In genomic region chr11:77981609-77982440, GRCm38 (mm10) we compare ENCODE assay signal across 8 mouse cellular contexts. TPM values are rescaled to one million over a fixed set of nuclear protein-coding genes. Genes with fewer than 3 reads are reported as not detected.
DNase-seq lines count a peak whose midpoint lies in the region; ATAC-seq and TF ChIP-seq lines count a peak whose summit lies in the region.

No protein-coding gene starts in this region.

- peaks cover 12% of the 10 kb centered on the region for H3K27me3 ChIP-seq in embryonic facial prominence, embryonic 13.5 days
- H3K27me3 ChIP-seq in kidney, adult 2 months (replicated peaks; ENCODE audit: control insufficient read depth, insufficient read depth, low read length) = no peaks in the 10 kb centered on the region
- H3K27me3 ChIP-seq in limb, embryonic 12.5 days = peaks cover 19% of the 10 kb centered on the region
- no peaks in the 10 kb centered on the region for H3K27me3 ChIP-seq in midbrain, embryonic 15.5 days (replicated peaks)
- no peaks in the 10 kb centered on the region for H3K27me3 ChIP-seq in spleen, adult 2 months (ENCODE audit: control insufficient read depth, insufficient read depth, low read length)

- ATAC-seq in embryonic facial prominence, embryonic 13.5 days (ENCODE audit: insufficient number of reproducible peaks, insufficient read depth, low FRiP score, low TSS enrichment, low read depth) = peak; percentile 79
- ATAC-seq in limb, embryonic 12.5 days (ENCODE audit: insufficient number of reproducible peaks, insufficient read depth, low FRiP score, low TSS enrichment, low read depth) = peak; percentile 89
- ATAC-seq in midbrain, embryonic 15.5 days (replicated peaks) = peak; percentile 93

- H3K9ac ChIP-seq in embryonic facial prominence, embryonic 13.5 days = peak overlapping the region; percentile 61
- no peak overlapping the region for H3K9ac ChIP-seq in limb, embryonic 12.5 days (replicated peaks)
- peak overlapping the region; percentile 53 for H3K9ac ChIP-seq in midbrain, embryonic 15.5 days

- peaks cover 6% of the 10 kb centered on the region for H3K36me3 ChIP-seq in embryonic facial prominence, embryonic 13.5 days
- no peaks in the 10 kb centered on the region for H3K36me3 ChIP-seq in kidney, adult 2 months (ENCODE audit: control insufficient read depth, insufficient read depth, low read length)
- H3K36me3 ChIP-seq in limb, embryonic 12.5 days = peaks cover 6% of the 10 kb centered on the region
- H3K36me3 ChIP-seq in midbrain, embryonic 15.5 days (replicated peaks) = 0 out of 2 replicates have a peak, but pooled peaks cover 6% of the 10 kb centered on the region
- no peaks in the 10 kb centered on the region for H3K36me3 ChIP-seq in spleen, adult 2 months (ENCODE audit: control insufficient read depth, insufficient read depth, low read length)

- H3K4me2 ChIP-seq in embryonic facial prominence, embryonic 13.5 days = peak overlapping the region; percentile 85
- peak overlapping the region; percentile 54 for H3K4me2 ChIP-seq in limb, embryonic 12.5 days
- H3K4me2 ChIP-seq in midbrain, embryonic 15.5 days = peak overlapping the region; percentile 95

- TF ChIP-seq CTCF in kidney, adult 2 months (conservative IDR thresholded peaks at IDR 0.05; ENCODE audit: insufficient read depth, insufficient read length, low read depth, low read length) = no peak
- no peak for TF ChIP-seq CTCF in spleen, adult 2 months (IDR thresholded peaks at IDR 0.05; ENCODE audit: extremely low read depth, insufficient read depth, insufficient read length, insufficient replicate concordance)

- under 1% methylated on average over 29 of the region's 29 CpGs for WGBS in embryonic facial prominence, embryonic 13.5 days
- WGBS in kidney, adult 2 months = 0% methylated on average over 29 of the region's 29 CpGs
- WGBS in limb, embryonic 12.5 days = under 1% methylated on average over 29 of the region's 29 CpGs
- WGBS in midbrain, embryonic 15.5 days = under 1% methylated on average over 29 of the region's 29 CpGs
- WGBS in spleen, adult 2 months = under 1% methylated on average over 29 of the region's 29 CpGs

- peak; percentile 100 for DNase-seq in 3T3-L1 (ENCODE audit: low read depth, low spot score)
- DNase-seq in adrenal gland, postnatal 36 days = peak; percentile 92 to 93
- DNase-seq in heart, adult 18-20 months = peak; percentile 96 to 99
- DNase-seq in kidney, adult 2 months = peak; percentile 99
- peak; percentile 94 to 100 for DNase-seq in spleen, adult 2 months (ENCODE audit: low read depth in 1 of 2, low spot score in 2 of 2)

- H3K9me3 ChIP-seq in embryonic facial prominence, embryonic 13.5 days = no peaks in the 10 kb centered on the region
- H3K9me3 ChIP-seq in limb, embryonic 12.5 days = no peaks in the 10 kb centered on the region
- no peaks in the 10 kb centered on the region for H3K9me3 ChIP-seq in midbrain, embryonic 15.5 days

- peak overlapping the region; percentile 96 for H3K27ac ChIP-seq in embryonic facial prominence, embryonic 13.5 days
- H3K27ac ChIP-seq in kidney, adult 2 months (ENCODE audit: insufficient read depth, low read depth, low read length) = peak overlapping the region; percentile 94
- H3K27ac ChIP-seq in limb, embryonic 12.5 days = peak overlapping the region; percentile 95
- H3K27ac ChIP-seq in midbrain, embryonic 15.5 days = peak overlapping the region; percentile 99
- peak overlapping the region; percentile 99 for H3K27ac ChIP-seq in spleen, adult 2 months (ENCODE audit: insufficient read depth, low read length)

- TF ChIP-seq POLR2A in kidney, adult 2 months (IDR thresholded peaks at IDR 0.05; ENCODE audit: low read depth, low read length) = no peak
- TF ChIP-seq POLR2A in spleen, adult 2 months (IDR thresholded peaks at IDR 0.05; ENCODE audit: low read depth, low read length) = peak; percentile 69

- H3K4me3 ChIP-seq in embryonic facial prominence, embryonic 13.5 days = peak overlapping the region; percentile 98
- H3K4me3 ChIP-seq in kidney, adult 2 months (ENCODE audit: insufficient read depth, low read depth, low read length) = peak overlapping the region; percentile 65
- H3K4me3 ChIP-seq in limb, embryonic 12.5 days (replicated peaks) = peak overlapping the region; percentile 100
- H3K4me3 ChIP-seq in midbrain, embryonic 15.5 days = peak overlapping the region; percentile 70
- peak overlapping the region; percentile 76 for H3K4me3 ChIP-seq in spleen, adult 2 months (ENCODE audit: extremely low read depth, insufficient read depth, insufficient read length)

- H3K4me1 ChIP-seq in embryonic facial prominence, embryonic 13.5 days = peaks cover 12% of the 10 kb centered on the region
- peaks cover 6% of the 10 kb centered on the region; the same call in 1 of the 2 replicates for H3K4me1 ChIP-seq in kidney, adult 2 months (ENCODE audit: control insufficient read depth, insufficient read depth, low read length)
- H3K4me1 ChIP-seq in limb, embryonic 12.5 days (replicated peaks) = peaks cover 19% of the 10 kb centered on the region
- H3K4me1 ChIP-seq in midbrain, embryonic 15.5 days = peaks cover 30% of the 10 kb centered on the region
- peaks cover 7% of the 10 kb centered on the region; the same call in 1 of the 2 replicates for H3K4me1 ChIP-seq in spleen, adult 2 months (ENCODE audit: control insufficient read depth, insufficient read depth, insufficient read length)

RNA-seq across cellular contexts. Expression of gene Phf12, which starts 0.7 kb away (rescaled TPM):
- total RNA-seq in adrenal gland, postnatal 36 days (2021) = 10 to 100 TPM; 46.6 to 50.8 TPM
- polyA plus RNA-seq in embryonic facial prominence, embryonic 13.5 days (2015; fragmentation: Nextera tagmentation; extraction: Ambion mirVana) = 19.8 and 22.7 TPM in 2 replicates
- 10 to 100 TPM; 21.7 to 21.9 TPM for total RNA-seq in heart, adult 18-20 months (2021)
- 33.0 and 35.7 TPM in 2 replicates for polyA plus RNA-seq in kidney, adult 2 months (2012; rRNA removed)
- 26.8 and 27.7 TPM in 2 replicates for polyA plus RNA-seq in limb, embryonic 12.5 days (2016; fragmentation: Nextera tagmentation; extraction: Ambion mirVana)
- polyA plus RNA-seq in midbrain, embryonic 15.5 days (2015; fragmentation: Nextera tagmentation; extraction: Ambion mirVana) = 19.2 and 20.7 TPM in 2 replicates
- polyA plus RNA-seq in spleen, adult 2 months (2012; rRNA removed) = 65.4 and 74.9 TPM in 2 replicates

RNA-seq across cellular contexts. Expression of gene Dhrs13, which starts 50.3 kb away (rescaled TPM):
- total RNA-seq in adrenal gland, postnatal 36 days (2021) = 10 to 100 TPM; 12.1 to 15.2 TPM
- polyA plus RNA-seq in embryonic facial prominence, embryonic 13.5 days (2015; fragmentation: Nextera tagmentation; extraction: Ambion mirVana) = 16.1 and 20.5 TPM in 2 replicates
- 1 to 10 TPM; 4.1 to 5.2 TPM for total RNA-seq in heart, adult 18-20 months (2021)
- polyA plus RNA-seq in kidney, adult 2 months (2012; rRNA removed) = 7.1 and 9.3 TPM in 2 replicates
- 19.0 and 20.4 TPM in 2 replicates for polyA plus RNA-seq in limb, embryonic 12.5 days (2016; fragmentation: Nextera tagmentation; extraction: Ambion mirVana)
- polyA plus RNA-seq in midbrain, embryonic 15.5 days (2015; fragmentation: Nextera tagmentation; extraction: Ambion mirVana) = 51.8 and 52.7 TPM in 2 replicates
- polyA plus RNA-seq in spleen, adult 2 months (2012; rRNA removed) = 3.1 and 3.9 TPM in 2 replicates

RNA-seq across cellular contexts. Expression of gene Sez6, which starts 51.2 kb away (rescaled TPM):
- 1 to 10 TPM; 1.7 to 1.9 TPM for total RNA-seq in adrenal gland, postnatal 36 days (2021)
- 1.5 and 2.6 TPM in 2 replicates for polyA plus RNA-seq in embryonic facial prominence, embryonic 13.5 days (2015; fragmentation: Nextera tagmentation; extraction: Ambion mirVana)
- total RNA-seq in heart, adult 18-20 months (2021) = under 1 TPM; 0.12 to 0.31 TPM
- 0.12 and 0.27 TPM in 2 replicates for polyA plus RNA-seq in kidney, adult 2 months (2012; rRNA removed)
- polyA plus RNA-seq in limb, embryonic 12.5 days (2016; fragmentation: Nextera tagmentation; extraction: Ambion mirVana) = 0.06 TPM in 1 of 2 replicates, not detected in the other
- polyA plus RNA-seq in midbrain, embryonic 15.5 days (2015; fragmentation: Nextera tagmentation; extraction: Ambion mirVana) = 159 and 162 TPM in 2 replicates
- polyA plus RNA-seq in spleen, adult 2 months (2012; rRNA removed) = 0.02 TPM in 1 of 2 replicates, not detected in the other

RNA-seq across cellular contexts. Expression of gene Flot2, which starts 55.9 kb away (rescaled TPM):
- 10 to 100 TPM; 71.4 to 98.4 TPM for total RNA-seq in adrenal gland, postnatal 36 days (2021)
- 49.4 and 53.2 TPM in 2 replicates for polyA plus RNA-seq in embryonic facial prominence, embryonic 13.5 days (2015; fragmentation: Nextera tagmentation; extraction: Ambion mirVana)
- 10 to 100 TPM; 54.1 to 56.0 TPM for total RNA-seq in heart, adult 18-20 months (2021)
- 95.0 and 96.9 TPM in 2 replicates for polyA plus RNA-seq in kidney, adult 2 months (2012; rRNA removed)
- 49.5 and 52.0 TPM in 2 replicates for polyA plus RNA-seq in limb, embryonic 12.5 days (2016; fragmentation: Nextera tagmentation; extraction: Ambion mirVana)
- polyA plus RNA-seq in midbrain, embryonic 15.5 days (2015; fragmentation: Nextera tagmentation; extraction: Ambion mirVana) = 76.7 and 80.4 TPM in 2 replicates
- polyA plus RNA-seq in spleen, adult 2 months (2012; rRNA removed) = 36.6 and 39.1 TPM in 2 replicates

Comparison
In these comparisons a context has a peak if more than half of its experiments do, and no peak if none do; other contexts are left out.
1. Peak in every context shown above with its lines: DNase-seq, ATAC-seq, H3K4me3 ChIP-seq and H3K27ac ChIP-seq.
2. RNA of gene Sez6, which starts 51.2 kb away (polyA plus RNA-seq): 159 to 162 TPM in midbrain, embryonic 15.5 days; 1.5 to 2.6 TPM in embryonic facial prominence, embryonic 13.5 days, 0.12 to 0.27 TPM in kidney, adult 2 months, 0.06 TPM in limb, embryonic 12.5 days and 0.02 TPM in spleen, adult 2 months; every median in the first group is over 10 times any median in the second.